Mouse (Mus musculus): ENCODE measurements around the gene Rpusd1.
"Not testable (repeated sequence)": the region's sequence is repeated elsewhere in the genome, so short reads cannot be mapped to it uniquely, and the experiment has no call there.

Gene Rpusd1

DNA sequence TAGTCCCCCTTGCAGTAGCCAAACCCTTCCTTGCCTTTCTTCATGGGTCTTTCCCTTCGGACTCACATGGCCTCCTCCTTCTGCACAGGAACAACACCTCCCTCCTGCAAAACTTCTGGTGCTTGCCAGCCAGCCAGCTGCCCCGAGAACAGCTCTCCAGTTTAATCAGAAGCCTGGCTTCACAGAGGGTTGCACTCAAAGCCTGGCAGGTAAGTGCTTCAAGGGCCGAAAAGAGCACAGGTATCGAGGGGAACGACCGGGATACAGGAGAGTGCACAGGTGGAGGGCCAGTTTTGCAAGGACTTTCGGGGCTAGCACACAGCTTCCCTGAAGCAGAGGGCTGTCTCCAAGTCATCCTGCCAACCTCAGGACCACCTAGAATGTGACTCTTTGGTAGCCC is 11.4 kb downstream of the Rpusd1 start:
- no peak for DNase-seq

- DNase-seq: not testable (repeated sequence)
These were observed 14.0 kb downstream of the Rpusd1 start for GRCm38 (mm10) chr17:25741471-25741870.

- no peak for DNase-seq
These were observed 16.4 kb downstream of the Rpusd1 start for GRCm38 (mm10) chr17:25743831-25744230.

GRCm38 (mm10) chr17:25744311-25744710 is 16.8 kb downstream of the Rpusd1 start:
- no peak for DNase-seq

- DNase-seq: no peak
These were observed 20.8 kb downstream of the Rpusd1 start for GRCm38 (mm10) chr17:25748238-25748637.

DNA sequence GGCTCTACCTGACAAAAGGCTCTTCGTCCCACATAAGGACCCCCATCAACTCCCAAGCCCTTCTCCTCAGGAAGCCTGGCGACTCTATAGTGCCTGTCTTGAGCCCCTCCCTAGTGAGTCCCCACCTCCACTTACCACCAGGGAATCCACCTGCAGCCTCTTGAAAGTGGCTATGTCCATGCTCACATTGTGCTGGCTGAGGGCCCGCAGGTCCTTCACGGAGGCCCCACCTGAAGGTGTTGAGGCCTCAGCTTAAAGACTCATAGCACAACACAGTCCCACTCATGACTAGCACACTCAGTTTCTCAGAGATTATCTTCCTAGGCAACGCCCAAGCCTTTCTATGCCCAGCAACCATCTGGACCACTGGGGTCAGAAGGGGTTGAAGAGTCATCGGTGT is 21.8 kb downstream of the Rpusd1 start:
- no peak for DNase-seq

- peak; percentile 79 for DNase-seq
These were observed 24.0 kb downstream of the Rpusd1 start for GRCm38 (mm10) chr17:25751446-25751845.

- no peak for DNase-seq
These were observed 26.8 kb downstream of the Rpusd1 start, which contains the start of gene Msln for GRCm38 (mm10) chr17:25754241-25754640. Gene Msln, minus strand, starts transcription at chr17:25754378.

DNA sequence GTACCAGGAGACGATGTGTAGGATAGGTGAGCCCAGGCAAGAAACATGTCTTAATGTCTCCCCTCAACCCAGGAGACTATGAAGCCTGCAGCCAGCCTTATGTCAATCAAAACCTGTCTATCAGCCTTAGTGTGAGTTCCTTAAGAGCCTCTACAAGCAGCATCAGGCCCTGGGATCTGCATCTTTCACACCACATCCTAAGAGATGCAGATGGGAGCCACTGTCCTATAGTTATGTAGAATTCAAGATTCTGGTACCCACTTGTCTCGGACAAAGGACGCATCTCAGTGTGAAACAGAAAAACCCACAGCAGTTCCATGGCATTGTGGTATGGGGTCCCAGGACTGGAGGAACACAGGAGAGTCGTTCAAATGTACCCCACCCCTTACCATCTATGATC is 27.6 kb downstream of the Rpusd1 start:
- no peak for DNase-seq

DNA sequence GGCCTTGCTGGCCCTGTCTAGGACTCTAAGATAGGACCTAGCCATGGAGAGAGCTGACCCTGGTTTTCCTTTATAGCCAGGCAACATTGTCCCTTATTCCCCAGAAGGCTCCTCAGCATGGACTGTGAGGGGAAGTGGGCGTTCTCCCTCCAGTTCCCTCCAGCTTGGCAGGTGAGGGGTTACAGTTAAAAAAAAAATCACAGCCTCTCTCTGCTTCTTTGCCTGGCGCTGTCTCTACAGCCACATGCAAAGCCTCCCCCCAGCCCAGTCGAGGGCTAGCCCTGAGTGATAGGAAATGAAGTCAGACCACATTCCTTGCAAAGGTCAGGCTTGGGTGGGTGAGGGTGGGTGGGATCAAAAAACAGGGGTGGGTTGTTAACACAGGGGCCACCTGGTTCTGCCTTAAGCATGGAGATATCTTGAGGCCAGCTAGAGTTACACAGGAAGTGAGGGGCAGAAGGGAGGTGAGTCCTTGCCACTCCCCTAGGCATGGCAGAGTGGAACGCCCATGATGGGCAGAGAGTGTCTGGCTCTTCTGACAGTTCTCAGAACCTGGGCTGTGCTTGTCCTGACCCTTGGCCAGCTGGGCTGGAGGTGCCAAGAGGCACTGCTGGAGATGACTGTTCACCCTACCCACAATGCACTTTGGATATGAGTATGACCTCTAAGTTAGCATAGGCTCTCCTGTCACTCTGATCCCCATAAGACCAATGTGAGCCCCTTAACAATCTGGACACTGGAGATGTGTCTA is 28.3 kb downstream of the Rpusd1 start:
- no peak for DNase-seq

DNA sequence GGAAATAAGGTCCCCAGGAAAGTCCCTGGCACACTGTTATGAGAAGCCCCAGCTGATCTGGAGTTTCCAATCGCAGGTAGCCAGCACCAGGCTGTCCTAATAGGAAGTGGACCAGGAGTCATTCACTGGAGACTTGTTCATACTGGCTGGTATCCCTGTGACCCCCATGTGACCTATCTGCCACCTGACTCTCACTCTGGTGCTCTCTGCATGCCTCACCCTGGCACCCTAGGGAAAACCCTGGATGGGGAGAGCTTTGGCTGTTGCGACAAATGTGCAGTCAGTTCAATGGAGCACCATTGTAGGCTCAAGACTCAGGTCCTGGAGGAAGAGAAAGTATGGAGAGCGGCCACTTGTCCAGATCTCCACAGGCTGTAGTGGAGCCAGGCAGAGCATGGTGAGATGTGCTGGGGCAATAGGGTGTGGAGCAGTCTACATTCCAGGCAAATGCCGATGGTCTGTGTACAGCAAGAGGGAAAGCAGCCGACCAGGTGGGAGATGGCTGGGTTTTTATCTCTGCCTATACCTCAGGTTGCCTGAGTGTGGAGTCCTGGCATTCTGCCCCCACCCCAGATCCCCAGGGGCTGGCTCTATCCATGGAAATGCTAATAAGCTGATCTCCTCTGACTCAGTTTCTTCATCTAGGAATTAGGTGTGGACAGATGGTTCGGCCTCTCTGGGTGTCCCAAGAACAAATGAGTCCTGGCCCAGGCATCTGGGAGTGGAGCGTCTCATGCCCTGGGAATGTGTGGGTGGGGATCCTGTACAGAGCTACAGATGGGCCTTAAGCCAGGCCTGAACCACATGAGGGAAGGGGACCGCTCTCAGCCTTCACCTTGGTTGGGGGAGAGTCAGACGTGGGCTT is 29.1 kb downstream of the Rpusd1 start:
- no peak for DNase-seq

DNA sequence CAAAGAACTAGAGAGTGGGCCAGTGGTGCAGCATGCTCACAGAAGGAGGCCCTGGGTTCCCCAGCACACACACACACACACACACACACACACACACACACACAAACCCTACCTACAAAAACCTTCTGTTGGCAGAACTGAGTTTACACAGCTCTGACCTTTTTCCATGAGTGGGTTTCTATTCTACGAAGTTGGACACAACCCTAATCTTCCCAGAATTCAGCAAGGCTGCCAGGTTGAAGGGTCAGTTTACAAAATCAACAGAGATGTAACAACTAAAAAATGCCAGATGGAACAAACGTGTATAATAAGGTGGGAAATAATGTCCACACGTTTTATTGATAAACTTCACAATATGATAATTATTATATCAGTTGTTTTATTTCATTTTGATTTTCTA is 30.2 kb downstream of the Rpusd1 start:
- DNase-seq: no peak

- DNase-seq: no peak
These were observed 32.7 kb downstream of the Rpusd1 start for GRCm38 (mm10) chr17:25760148-25760547.

- peak; percentile 57 for DNase-seq
These were observed 34.1 kb downstream of the Rpusd1 start for GRCm38 (mm10) chr17:25761561-25761970.

GRCm38 (mm10) chr17:25762591-25762990 is 35.1 kb downstream of the Rpusd1 start:
- no peak for DNase-seq

- no peak for DNase-seq
These were observed 38.4 kb downstream of the Rpusd1 start for GRCm38 (mm10) chr17:25765886-25766285.

- no peak for DNase-seq
These were observed 41.9 kb downstream of the Rpusd1 start for GRCm38 (mm10) chr17:25769331-25769730.

DNA sequence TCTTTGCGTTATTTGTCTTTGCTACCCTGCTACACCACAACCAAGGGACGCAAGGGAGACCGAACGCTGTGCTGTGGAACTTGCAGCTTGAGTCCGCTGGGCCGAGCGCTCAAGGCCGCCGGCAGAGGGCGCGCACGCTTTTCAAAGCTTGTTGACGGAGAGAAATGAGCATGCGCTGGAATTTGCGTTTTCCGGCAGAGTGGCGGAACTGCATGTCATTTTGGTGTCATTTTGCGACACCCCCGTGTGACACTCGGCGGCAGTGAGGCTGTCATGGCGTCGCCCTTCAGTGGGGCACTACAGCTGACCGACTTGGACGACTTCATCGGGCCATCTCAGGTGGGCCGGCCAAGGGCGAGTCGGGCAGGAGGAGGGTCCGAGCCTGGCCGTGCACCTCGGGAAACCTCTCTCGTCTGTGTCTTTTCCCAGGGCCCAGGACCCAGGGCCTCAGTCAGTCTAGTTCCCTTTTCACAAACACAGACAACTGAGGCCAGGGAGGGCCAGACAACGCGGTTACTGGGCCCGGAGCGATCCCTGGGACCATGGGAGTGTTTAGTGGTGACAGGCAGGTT is 46.2 kb downstream of the Rpusd1 start, which contains the start of gene Narfl:
Gene Narfl (plus strand): TSS at position 228 of the 572 bp plus-strand sequence.
- DNase-seq: peak; percentile 99

- DNase-seq: peak; percentile 29
These were observed 48.0 kb downstream of the Rpusd1 start for GRCm38 (mm10) chr17:25775318-25776062.

DNA sequence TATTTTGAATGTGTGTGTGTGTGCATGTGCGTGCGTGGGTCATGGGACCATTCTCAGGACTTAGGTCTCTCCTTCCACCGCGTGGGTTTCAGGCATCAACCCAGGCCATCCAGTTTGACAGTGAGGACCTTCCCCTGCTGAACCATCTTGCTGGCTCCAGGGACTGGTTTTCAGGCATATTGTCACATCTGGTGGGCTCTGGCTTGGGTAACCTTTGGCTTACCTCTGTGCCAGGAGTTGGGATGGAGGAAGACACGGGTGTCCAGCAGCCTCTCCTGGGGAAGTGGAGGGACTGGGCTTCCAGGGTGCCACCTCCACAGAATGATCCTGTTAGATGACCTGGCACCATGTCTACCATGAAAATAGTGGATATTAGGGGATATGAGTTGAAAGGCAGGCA is 50.5 kb downstream of the Rpusd1 start:
- DNase-seq: no peak

Data from kidney, postnatal 10 days (tissue).